Mouse (Mus musculus): ENCODE data around the gene Faap100. TPM values are rescaled to one million over a fixed set of nuclear protein-coding genes. Genes with fewer than 3 reads are reported as not detected.
A peak's percentile ranks its signal among the peaks of the same experiment; 100 is the strongest.
"Not testable (repeated sequence)": the region's sequence is repeated elsewhere in the genome, so short reads cannot be mapped to it uniquely, and the experiment has no call there.

Faap100 gene
- total RNA-seq, 2 experiments from 2014 or later: 18.5 to 18.8 TPM

DNA sequence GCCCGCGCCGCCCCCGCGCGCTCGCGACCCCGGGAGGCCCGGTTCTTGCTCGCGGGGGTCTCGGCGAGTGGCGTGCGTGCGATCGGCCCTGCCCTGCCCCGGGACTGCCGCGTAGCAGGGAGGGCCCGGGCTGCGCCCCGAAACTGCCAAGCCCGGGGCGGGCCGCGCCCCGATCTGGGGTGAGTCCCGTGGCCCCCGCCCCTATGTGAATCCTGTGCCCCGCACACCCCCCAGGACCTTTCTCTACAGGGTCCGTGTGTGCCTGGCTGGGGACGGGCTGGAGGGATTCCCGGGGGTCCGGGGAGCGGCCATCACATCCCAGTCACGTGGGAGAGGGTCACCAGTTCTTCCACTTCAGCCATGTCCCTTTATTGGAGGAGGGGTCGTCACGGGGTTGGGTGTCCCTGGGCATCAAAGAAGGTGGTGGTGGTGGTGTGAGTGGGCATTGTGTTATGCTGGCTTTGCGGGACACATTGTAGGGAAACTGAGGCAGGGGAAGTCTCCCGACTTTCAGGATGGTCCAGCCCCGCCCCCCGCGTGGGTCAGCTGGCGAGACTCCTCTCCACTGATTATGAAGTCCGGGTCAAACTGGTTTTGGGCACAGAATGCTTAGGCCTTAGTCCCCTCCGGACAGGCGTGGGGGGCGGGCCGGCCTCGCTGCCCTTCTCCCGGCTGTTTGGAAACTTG is 29.7 kb downstream of the Faap100 start:
- no peak for TF ChIP-seq CTCF (IDR thresholded peaks at IDR 0.05)
- Histone ChIP-seq H3K4me3 (peak overlapping the region; percentile 98), H3K27ac (peak overlapping the region; percentile 100)
- DNase-seq: peak; percentile 80
- intact Hi-C loops (cut with DNase I): loop anchor here (2.0 kb wide), 1 partner anchor 30 kb away; the partner anchor contains the start of gene Faap100

DNA sequence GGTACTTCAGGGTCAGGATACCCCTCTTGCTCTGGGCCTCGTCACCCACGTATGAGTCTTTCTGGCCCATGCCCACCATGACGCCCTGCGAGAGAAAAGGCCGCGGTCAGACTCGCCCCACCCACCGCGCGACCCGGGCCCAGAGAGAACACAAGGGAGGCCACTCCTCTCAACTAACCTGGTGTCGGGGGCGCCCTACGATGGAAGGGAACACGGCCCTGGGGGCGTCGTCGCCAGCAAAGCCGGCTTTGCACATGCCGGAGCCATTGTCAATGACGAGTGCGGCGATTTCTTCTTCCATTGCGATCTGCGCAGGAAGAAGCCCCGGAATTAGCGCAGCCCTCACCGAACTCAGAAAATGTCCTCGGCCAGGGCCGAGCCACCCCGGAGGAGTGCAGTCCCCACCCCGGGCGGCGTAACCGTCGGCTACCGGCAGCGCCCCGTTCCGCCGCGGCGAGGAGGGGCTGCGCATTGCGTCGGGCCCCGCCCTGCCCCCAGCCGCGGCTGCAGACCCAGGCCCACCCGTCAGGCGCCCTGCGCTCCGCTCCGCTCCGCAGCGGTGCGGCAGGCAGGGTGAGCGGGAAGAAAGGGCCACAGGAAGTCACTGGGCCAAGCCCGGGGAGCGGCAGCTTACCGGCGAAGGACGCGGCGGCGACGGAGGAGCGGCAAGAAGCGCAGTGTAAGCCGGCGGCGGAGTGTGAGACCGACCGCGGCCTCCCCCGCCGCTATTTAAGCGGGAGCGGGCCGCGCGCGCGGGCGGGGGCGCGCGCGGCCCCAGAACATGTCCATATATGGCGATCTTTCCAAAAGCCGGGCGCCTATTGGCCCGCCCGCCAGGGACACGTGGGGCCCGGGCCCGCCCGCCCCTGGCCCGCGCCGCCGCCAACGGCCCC is 30.5 kb downstream of the Faap100 start, which contains the start of gene Actg1:
Gene Actg1, minus strand, starts transcription at position 752 of the 893 bp plus-strand sequence.
- TF ChIP-seq CTCF (IDR thresholded peaks at IDR 0.05): no peak
- intact Hi-C loops (cut with DNase I): loop anchor here (2.0 kb wide), 1 partner anchor 31 kb away; the partner anchor contains the start of gene Faap100
- DNase-seq: peak; percentile 94
- Histone ChIP-seq H3K27ac (peak within 1 kb of the TSS; percentile 100), H3K4me3 (peak within 1 kb of the TSS; percentile 98)

DNA sequence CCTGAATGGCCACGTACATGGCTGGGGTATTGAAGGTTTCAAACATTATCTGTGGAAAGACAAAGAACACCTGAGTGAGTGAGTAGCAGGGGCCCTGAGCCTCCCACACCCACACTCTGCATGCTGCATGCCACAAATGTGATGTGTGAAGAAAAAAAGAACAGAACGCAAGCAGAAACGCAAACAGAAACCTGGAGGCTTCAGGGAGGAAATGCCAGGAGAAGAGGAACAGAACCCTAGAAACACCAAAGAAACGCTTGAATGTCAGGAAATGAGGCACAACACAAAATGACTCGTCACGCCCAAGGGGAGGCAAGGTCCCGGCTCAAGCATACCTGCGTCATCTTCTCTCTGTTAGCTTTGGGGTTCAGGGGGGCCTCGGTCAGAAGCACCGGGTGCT is 31.3 kb downstream of the Faap100 start:
- intact Hi-C loops (cut with DNase I): no loop called here
- peak; percentile 27 for DNase-seq

DNA sequence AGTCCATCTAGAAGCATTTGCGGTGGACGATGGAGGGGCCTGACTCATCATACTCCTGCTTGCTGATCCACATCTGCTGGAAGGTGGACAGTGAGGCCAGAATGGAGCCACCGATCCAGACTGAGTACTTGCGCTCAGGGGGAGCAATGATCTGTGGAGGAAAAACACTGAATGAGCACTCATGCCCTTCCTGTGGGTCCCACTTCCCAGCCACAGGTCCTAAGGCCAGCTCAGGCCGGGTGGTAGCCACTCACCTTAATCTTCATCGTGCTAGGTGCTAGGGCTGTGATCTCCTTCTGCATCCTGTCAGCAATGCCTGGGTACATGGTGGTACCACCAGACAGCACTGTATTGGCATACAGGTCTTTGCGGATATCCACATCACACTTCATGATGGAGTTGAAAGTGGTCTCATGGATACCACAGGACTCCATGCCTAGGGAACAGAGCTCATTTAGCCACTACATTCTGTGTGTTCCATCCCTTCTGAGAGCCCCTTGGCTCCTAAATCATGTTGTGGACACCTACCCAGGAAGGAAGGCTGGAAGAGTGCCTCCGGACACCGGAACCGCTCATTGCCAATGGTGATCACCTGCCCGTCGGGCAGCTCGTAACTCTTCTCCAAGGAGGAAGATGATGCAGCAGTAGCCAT is 32.1 kb downstream of the Faap100 start:
- peak; percentile 24 for DNase-seq
- intact Hi-C loops (cut with DNase I): not testable (repeated sequence)
- H3K27ac ChIP-seq: peak overlapping the region; percentile 80
- H3K4me3 ChIP-seq: peak overlapping the region; percentile 81

More for the DNA sequence above, 31.3 kb downstream of the Faap100 start:
- TF ChIP-seq CTCF (IDR thresholded peaks at IDR 0.05): no peak
- H3K4me3 ChIP-seq: peak overlapping the region; percentile 98
- peak overlapping the region; percentile 100 for H3K27ac ChIP-seq

DNA sequence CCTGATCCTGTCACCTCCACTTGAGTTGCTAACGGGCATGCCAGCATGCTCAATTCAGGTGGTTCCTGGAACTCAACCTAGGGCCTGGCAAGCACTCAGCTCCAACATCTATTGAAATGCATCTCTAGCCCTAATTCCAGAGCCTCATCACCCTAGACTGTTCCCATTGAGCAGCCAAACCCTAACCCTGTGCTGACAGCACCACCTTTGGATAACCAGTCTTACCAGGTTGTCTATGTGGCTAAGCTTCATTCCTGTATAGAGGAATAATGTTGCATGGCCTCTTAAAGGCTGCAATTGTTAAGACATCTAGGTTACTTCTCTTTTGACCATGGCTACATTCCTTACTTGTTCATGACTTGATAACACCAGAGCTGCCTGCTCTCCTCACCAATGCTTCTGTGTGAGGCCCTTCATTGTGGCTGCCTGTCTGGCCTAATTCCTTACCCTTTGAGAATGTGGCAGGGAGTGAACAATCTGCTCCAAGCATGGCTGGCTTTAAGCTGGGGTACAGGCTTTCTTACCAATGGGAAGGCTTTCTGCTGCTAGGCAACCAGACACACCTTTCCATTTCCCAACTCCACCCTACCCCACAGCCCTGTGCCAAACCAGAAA is 33.4 kb downstream of the Faap100 start:
- DNase-seq: peak; percentile 44
- Histone ChIP-seq H3K4me3 (peak overlapping the region; percentile 57), H3K27ac (peak overlapping the region; percentile 60)
- TF ChIP-seq CTCF (IDR thresholded peaks at IDR 0.05): no peak
- intact Hi-C loops (cut with DNase I): no loop called here

DNA sequence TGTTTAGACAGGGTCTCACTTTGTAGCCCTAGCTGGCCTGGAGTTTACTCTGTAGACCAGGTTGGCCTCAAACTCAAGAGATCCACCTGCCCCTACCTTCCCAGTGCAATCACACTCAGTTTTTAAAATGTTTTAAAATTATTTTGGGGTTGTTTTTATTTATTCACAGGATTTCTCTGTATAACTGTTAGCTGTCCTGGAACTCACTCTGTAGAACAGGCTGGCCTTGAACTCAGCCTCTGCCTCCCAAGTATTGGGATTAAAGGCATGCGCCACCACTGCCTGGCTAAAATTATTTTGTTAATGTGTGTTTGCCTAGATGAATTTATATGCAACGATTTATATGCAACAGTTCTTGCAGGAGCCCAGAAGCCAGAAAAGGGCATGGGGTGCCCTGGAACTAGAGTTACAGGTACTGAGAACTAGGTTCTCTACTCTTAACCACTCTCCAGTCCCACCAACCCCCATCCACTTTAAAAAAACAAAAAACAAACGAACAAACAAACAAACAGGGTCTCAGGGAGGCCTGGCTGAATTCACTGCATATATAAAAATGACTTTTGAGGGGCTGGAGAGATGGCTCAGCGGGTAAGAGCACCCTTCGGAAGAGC is 34.1 kb downstream of the Faap100 start:
- TF ChIP-seq CTCF (IDR thresholded peaks at IDR 0.05): no peak
- Histone ChIP-seq H3K4me3 (peak overlapping the region; percentile 57; the same call in 1 of the 2 replicates), H3K27ac (peak overlapping the region; percentile 48)
- intact Hi-C loops (cut with DNase I): no loop called here
- DNase-seq: no peak

DNA sequence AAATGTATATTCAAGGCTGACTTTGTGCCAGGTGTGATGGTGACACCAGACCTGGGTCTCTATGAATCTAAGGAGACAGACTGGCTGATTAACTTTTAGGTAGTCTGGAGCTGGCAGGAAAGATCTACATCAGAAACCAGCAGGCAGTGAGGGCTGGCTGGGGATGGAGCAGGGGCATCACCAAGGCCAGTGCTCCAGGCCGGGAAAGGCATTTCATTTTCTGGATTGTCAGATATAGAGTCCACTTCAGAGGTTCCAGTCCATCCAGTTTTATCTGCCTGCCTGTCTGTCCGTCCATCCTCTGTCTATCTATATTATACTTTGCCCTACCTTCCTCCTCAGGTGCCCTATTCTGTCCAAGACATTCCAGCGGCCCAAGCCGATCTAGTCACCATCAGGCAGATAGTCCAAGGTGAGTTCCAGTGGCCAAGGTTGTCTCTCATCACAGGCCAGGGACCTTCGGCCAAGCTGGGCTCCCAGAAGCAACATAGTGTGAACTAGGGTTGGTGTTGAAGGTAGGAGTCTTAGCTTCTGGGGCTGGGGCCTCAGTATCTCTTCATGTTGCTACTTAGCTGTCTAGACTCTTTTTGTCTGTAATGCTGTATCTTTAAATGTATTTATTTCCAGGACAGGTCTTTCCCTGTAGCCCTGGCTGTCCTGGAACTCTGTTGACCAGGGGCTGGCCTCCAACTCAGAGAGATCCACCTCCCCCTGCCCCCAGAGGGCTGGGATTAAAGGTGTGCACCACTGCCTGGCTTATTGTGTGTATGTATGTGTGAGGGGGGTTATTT is 34.9 kb downstream of the Faap100 start:
- H3K4me3 ChIP-seq: no peak overlapping the region

DNA sequence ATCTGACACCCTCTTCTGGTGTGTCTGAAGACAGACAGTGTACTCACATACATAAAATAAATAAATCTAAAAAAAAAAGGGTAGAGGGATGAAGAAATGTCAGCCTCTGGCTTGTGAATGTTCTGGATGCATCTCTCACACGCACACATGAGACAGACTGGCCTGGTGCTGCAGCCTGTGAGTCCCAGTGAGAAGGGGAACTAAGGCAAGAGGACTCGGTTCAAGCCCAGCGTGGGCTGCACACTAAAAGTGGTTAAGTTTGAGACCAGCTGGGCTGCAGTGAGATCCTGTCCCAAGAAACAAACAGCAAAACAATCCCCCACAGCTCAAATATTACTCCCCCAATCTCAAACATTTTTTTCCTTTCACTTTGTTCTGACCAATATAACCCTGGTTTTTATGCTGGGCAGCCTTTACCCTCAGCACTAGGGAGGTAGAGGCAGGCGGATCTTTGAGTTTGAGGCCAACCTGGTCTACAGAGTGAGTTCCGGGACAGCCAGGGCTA is 35.9 kb downstream of the Faap100 start:
- H3K4me3 ChIP-seq: no peak overlapping the region
- no peak for TF ChIP-seq CTCF (IDR thresholded peaks at IDR 0.05)
- no peak for DNase-seq
- intact Hi-C loops (cut with DNase I): no loop called here
- H3K27ac ChIP-seq: no peak overlapping the region

More for the DNA sequence above, 34.9 kb downstream of the Faap100 start:
- H3K27ac ChIP-seq: peak overlapping the region; percentile 48; the same call in 1 of the 2 replicates
- peak; percentile 39 for DNase-seq
- intact Hi-C loops (cut with DNase I): no loop called here
- no peak for TF ChIP-seq CTCF (IDR thresholded peaks at IDR 0.05)

DNA sequence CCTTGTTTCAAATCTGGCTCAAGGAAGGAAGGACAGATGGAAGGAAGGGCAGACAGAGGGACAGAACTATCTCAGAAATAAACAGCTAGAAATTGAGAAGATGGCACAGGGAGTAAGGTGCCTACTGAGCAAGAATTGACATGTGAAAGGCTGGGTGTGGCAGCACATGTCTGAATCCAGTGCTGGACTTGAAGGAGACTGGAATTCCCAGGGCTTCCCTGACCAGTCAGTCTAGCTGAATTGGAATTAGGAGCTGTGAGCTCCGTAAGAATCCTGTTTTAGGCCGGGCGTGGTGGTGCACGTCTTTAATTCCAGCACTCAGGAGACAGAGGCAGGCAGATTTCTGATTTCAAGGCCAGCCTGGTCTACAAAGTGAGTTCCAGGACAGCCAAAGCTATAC is 36.9 kb downstream of the Faap100 start:
- TF ChIP-seq CTCF (IDR thresholded peaks at IDR 0.05): no peak
- DNase-seq: no peak
- Histone ChIP-seq H3K4me3 (no peak overlapping the region), H3K27ac (no peak overlapping the region)
- intact Hi-C loops (cut with DNase I): loop anchor here (2.0 kb wide), 1 partner anchor 31 kb away; no protein-coding TSS in a partner anchor

DNA sequence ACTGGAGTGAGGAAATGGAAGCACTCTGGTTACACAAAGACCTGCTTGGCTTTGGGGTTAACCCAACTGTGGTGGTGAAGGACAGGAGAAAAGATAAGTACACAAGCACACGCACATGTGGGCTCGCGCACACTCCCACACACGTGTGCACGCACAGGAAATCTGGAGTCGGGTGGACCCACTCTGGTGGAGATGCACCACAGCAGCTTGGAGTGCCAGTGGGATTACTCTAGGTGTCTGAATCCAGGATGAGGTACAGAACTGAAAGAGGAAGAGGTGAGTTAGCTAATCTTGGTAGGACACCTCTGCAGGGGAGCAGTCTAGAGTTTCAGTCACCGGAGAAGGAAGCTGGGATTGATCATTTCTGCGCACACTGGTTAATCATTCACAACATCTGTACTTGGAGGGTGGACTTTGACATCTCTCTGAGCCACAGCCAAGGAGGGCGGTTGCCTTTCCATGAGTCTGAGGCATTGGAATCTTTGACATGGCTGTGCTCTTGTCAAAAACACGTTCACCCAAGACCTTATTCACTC is 38.5 kb downstream of the Faap100 start:
- H3K4me3 ChIP-seq: no peak overlapping the region
- no peak for DNase-seq
- TF ChIP-seq CTCF (IDR thresholded peaks at IDR 0.05): no peak
- no peak overlapping the region for H3K27ac ChIP-seq
- intact Hi-C loops (cut with DNase I): loop anchor here (2.0 kb wide), 1 partner anchor 29 kb away; no protein-coding TSS in a partner anchor

Data from gastrocnemius, adult 2 months (tissue).